8 mouse cellular contexts compared by ENCODE assay signal in the genomic region with DNA sequence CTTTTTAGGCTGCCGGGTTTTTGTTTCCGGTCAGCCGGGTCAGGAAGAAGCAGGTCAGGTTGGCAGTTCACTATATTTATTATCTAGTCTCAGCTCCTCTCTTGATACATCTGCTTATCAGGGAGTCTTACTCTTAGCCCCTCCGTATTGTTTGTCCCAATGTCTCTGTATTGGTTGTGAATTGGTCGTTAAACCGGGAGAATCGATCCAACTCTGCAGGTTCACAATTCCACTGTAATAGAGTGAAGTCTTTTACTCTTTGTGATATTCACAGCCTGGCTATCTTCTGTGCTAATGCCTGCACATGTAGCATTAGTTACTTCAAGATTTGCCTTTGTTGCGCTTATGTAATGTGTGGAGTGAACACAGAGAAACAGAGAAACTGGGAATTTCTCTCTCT. TPM values are rescaled to one million over a fixed set of nuclear protein-coding genes. Genes with fewer than 3 reads are reported as not detected.
A peak's percentile ranks its signal among the peaks of the same experiment; 100 is the strongest.
DNase-seq lines count a peak whose midpoint lies in the region; ATAC-seq lines count a peak whose summit lies in the region.

No protein-coding gene starts in this region.

- no peaks in the 10 kb centered on the region for H3K9me3 ChIP-seq in kidney, embryonic 14.5 days (ENCODE audit: control insufficient read depth, low read length)
- H3K9me3 ChIP-seq in embryonic facial prominence, embryonic 11.5 days (replicated peaks; ENCODE audit: control insufficient read depth, low read length) = no peaks in the 10 kb centered on the region
- H3K9me3 ChIP-seq in hindbrain, embryonic 15.5 days = no peaks in the 10 kb centered on the region
- H3K9me3 ChIP-seq in midbrain, embryonic 13.5 days = no peaks in the 10 kb centered on the region

- peaks cover 4% of the 10 kb centered on the region; the same call in 1 of the 2 replicates for H3K36me3 ChIP-seq in kidney, embryonic 14.5 days (ENCODE audit: control insufficient read depth, insufficient read depth, low read length)
- no peaks in the 10 kb centered on the region for H3K36me3 ChIP-seq in embryonic facial prominence, embryonic 11.5 days (replicated peaks; ENCODE audit: control insufficient read depth, insufficient read depth, low read depth, low read length)
- 0 out of 2 replicates have a peak, but pooled peaks cover 6% of the 10 kb centered on the region for H3K36me3 ChIP-seq in hindbrain, embryonic 15.5 days
- peaks cover 13% of the 10 kb centered on the region for H3K36me3 ChIP-seq in midbrain, embryonic 13.5 days

- H3K9ac ChIP-seq in kidney, embryonic 14.5 days (ENCODE audit: low read depth, low read length) = peak overlapping the region; percentile 82
- peak overlapping the region; percentile 95 for H3K9ac ChIP-seq in embryonic facial prominence, embryonic 11.5 days (replicated peaks; ENCODE audit: low read length)
- peak overlapping the region; percentile 96 for H3K9ac ChIP-seq in hindbrain, embryonic 15.5 days
- peak overlapping the region; percentile 91 for H3K9ac ChIP-seq in midbrain, embryonic 13.5 days (replicated peaks)

- H3K27ac ChIP-seq in kidney, embryonic 14.5 days (ENCODE audit: low read depth, low read length) = peak overlapping the region; percentile 99; the same call in 1 of the 2 replicates
- no peak overlapping the region for H3K27ac ChIP-seq in embryonic facial prominence, embryonic 11.5 days (replicated peaks; ENCODE audit: low read depth, low read length)
- peak overlapping the region; percentile 100; the same call in 1 of the 2 replicates for H3K27ac ChIP-seq in hindbrain, embryonic 15.5 days (replicated peaks)
- H3K27ac ChIP-seq in midbrain, embryonic 13.5 days = peak overlapping the region; percentile 99; the same call in 1 of the 2 replicates

- no peaks in the 10 kb centered on the region for H3K4me1 ChIP-seq in kidney, embryonic 14.5 days (ENCODE audit: control insufficient read depth, insufficient read depth, low read length)
- H3K4me1 ChIP-seq in embryonic facial prominence, embryonic 11.5 days (ENCODE audit: control insufficient read depth, insufficient read depth, low read length) = no peaks in the 10 kb centered on the region
- H3K4me1 ChIP-seq in hindbrain, embryonic 15.5 days (replicated peaks) = peaks cover 8% of the 10 kb centered on the region
- H3K4me1 ChIP-seq in midbrain, embryonic 13.5 days (replicated peaks) = peaks cover 6% of the 10 kb centered on the region; the same call in 1 of the 2 replicates

- WGBS in kidney, embryonic 14.5 days = 51% methylated on average over 8 of the region's 8 CpGs
- WGBS in embryonic facial prominence, embryonic 11.5 days = 79% methylated on average over 8 of the region's 8 CpGs
- 72% methylated on average over 8 of the region's 8 CpGs for WGBS in hindbrain, embryonic 15.5 days
- WGBS in midbrain, embryonic 13.5 days = 76% methylated on average over 8 of the region's 8 CpGs

- DNase-seq in kidney, postnatal 36 days = no peak
- DNase-seq in embryonic facial prominence, embryonic 11.5 days (ENCODE audit: low spot score) = no peak
- DNase-seq in adrenal gland, postnatal 4 days (ENCODE audit: low spot score in 2 of 2) = no peak
- no peak for DNase-seq in spleen, postnatal 36 days (ENCODE audit: low spot score in 2 of 2)
- no peak for DNase-seq in layer of hippocampus, postnatal 36 days

- peak overlapping the region; percentile 55 for H3K4me2 ChIP-seq in kidney, embryonic 14.5 days (replicated peaks; ENCODE audit: low read depth, low read length)
- peak overlapping the region; percentile 64 for H3K4me2 ChIP-seq in embryonic facial prominence, embryonic 11.5 days (ENCODE audit: low read depth, low read length)
- H3K4me2 ChIP-seq in hindbrain, embryonic 15.5 days = peak overlapping the region; percentile 62
- H3K4me2 ChIP-seq in midbrain, embryonic 13.5 days (replicated peaks) = peak overlapping the region; percentile 65

- no peak for ATAC-seq in kidney, embryonic 14.5 days (ENCODE audit: low FRiP score, low TSS enrichment)
- ATAC-seq in embryonic facial prominence, embryonic 11.5 days (replicated peaks; ENCODE audit: insufficient number of reproducible peaks, low FRiP score, low TSS enrichment, low read depth) = no peak
- no peak for ATAC-seq in hindbrain, embryonic 15.5 days (ENCODE audit: low FRiP score, low read depth)
- no peak for ATAC-seq in midbrain, embryonic 13.5 days

- peak overlapping the region; percentile 47 for H3K4me3 ChIP-seq in kidney, embryonic 14.5 days (ENCODE audit: low read length)
- peak overlapping the region; percentile 71; the same call in 1 of the 2 replicates for H3K4me3 ChIP-seq in embryonic facial prominence, embryonic 11.5 days (ENCODE audit: low read depth, low read length)
- peak overlapping the region; percentile 85 for H3K4me3 ChIP-seq in hindbrain, embryonic 15.5 days
- peak overlapping the region; percentile 64 for H3K4me3 ChIP-seq in midbrain, embryonic 13.5 days (replicated peaks)

- no peaks in the 10 kb centered on the region for H3K27me3 ChIP-seq in kidney, embryonic 14.5 days (ENCODE audit: control insufficient read depth, insufficient read depth, low read length)
- no peaks in the 10 kb centered on the region for H3K27me3 ChIP-seq in embryonic facial prominence, embryonic 11.5 days (ENCODE audit: control insufficient read depth, insufficient read depth, low read length)
- H3K27me3 ChIP-seq in hindbrain, embryonic 15.5 days = no peaks in the 10 kb centered on the region
- H3K27me3 ChIP-seq in midbrain, embryonic 13.5 days = no peaks in the 10 kb centered on the region

RNA-seq across cellular contexts. Expression of a gene that starts 1.4 kb away (rescaled TPM):
- polyA plus RNA-seq in kidney, embryonic 14.5 days (2014; fragmentation: Nextera tagmentation; extraction: Ambion mirVana) = 26.1 and 30.4 TPM in 2 replicates
- polyA plus RNA-seq in embryonic facial prominence, embryonic 11.5 days (2014; fragmentation: Nextera tagmentation; extraction: Ambion mirVana) = 17.9 and 19.2 TPM in 2 replicates
- polyA plus RNA-seq in hindbrain, embryonic 15.5 days (2015; fragmentation: Nextera tagmentation; extraction: Ambion mirVana) = 7.4 and 9.5 TPM in 2 replicates
- 15.5 and 16.8 TPM in 2 replicates for polyA plus RNA-seq in midbrain, embryonic 13.5 days (2015; fragmentation: Nextera tagmentation; extraction: Ambion mirVana)
- total RNA-seq in adrenal gland, postnatal 4 days (2021) = 10 to 100 TPM; 15.6 TPM
- total RNA-seq in layer of hippocampus, postnatal 36 days (2021) = 1 to 10 TPM; 4.5 to 5.7 TPM

RNA-seq across cellular contexts. Expression of a gene that starts 57.5 kb away (rescaled TPM):
- 9.9 and 21.9 TPM in 2 replicates for polyA plus RNA-seq in kidney, embryonic 14.5 days (2014; fragmentation: Nextera tagmentation; extraction: Ambion mirVana)
- polyA plus RNA-seq in embryonic facial prominence, embryonic 11.5 days (2014; fragmentation: Nextera tagmentation; extraction: Ambion mirVana) = 25.3 and 27.5 TPM in 2 replicates
- 21.7 and 22.5 TPM in 2 replicates for polyA plus RNA-seq in hindbrain, embryonic 15.5 days (2015; fragmentation: Nextera tagmentation; extraction: Ambion mirVana)
- polyA plus RNA-seq in midbrain, embryonic 13.5 days (2015; fragmentation: Nextera tagmentation; extraction: Ambion mirVana) = 23.9 and 24.4 TPM in 2 replicates
- total RNA-seq in adrenal gland, postnatal 4 days (2021) = 10 to 100 TPM; 21.1 to 24.4 TPM
- total RNA-seq in layer of hippocampus, postnatal 36 days (2021) = 10 to 100 TPM; 43.8 to 44.5 TPM
